Mouse (Mus musculus) ES-Bruce4 (cell line): Measurements from ENCODE around the gene Gm1604a. TPM values are rescaled to one million over a fixed set of nuclear protein-coding genes. Genes with fewer than 3 reads are reported as not detected.
"Not testable (repeated sequence)": the region's sequence is repeated elsewhere in the genome, so short reads cannot be mapped to it uniquely, and the experiment has no call there.

ENCODE experiments used
- H3K27ac ChIP-seq: 2 replicates; pipeline ENCODE4 v1.5.1; 2012; ENCODE audit warnings: low read length, inconsistent platforms; ENCODE audit not compliant: insufficient read depth
- H3K27me3 ChIP-seq: 2 replicates; pipeline ENCODE4 v1.6.1; 2012; ENCODE audit warnings: mild to moderate bottlenecking, low read length, inconsistent platforms; ENCODE audit not compliant: control insufficient read depth, poor library complexity, insufficient read depth, severe bottlenecking
- H3K36me3 ChIP-seq: 2 replicates; pipeline ENCODE4 v1.6.1; 2012; ENCODE audit warnings: inconsistent platforms, mild to moderate bottlenecking, low read length, moderate library complexity; ENCODE audit not compliant: control insufficient read depth, poor library complexity, insufficient read depth, severe bottlenecking
- H3K4me1 ChIP-seq: one replicate; pipeline ENCODE4 v1.8.1; 2011; ENCODE audit warnings: low read length; ENCODE audit not compliant: control insufficient read depth, insufficient read depth
- H3K4me3 ChIP-seq: 2 replicates; pipeline ENCODE4 v1.5.1; 2011; ENCODE audit warnings: low read depth, mild to moderate bottlenecking, low read length
- H3K9ac ChIP-seq: 2 replicates; pipeline ENCODE4 v1.6.1; 2012; ENCODE audit warnings: low read depth, mild to moderate bottlenecking, inconsistent platforms; ENCODE audit not compliant: poor library complexity, severe bottlenecking
- H3K9me3 ChIP-seq: replicated peaks from 2 replicates; pipeline ENCODE4 v1.6.1; 2012; ENCODE audit warnings: mild to moderate bottlenecking, low read length, inconsistent platforms; ENCODE audit not compliant: control insufficient read depth, poor library complexity, insufficient read depth, severe bottlenecking
- polyA plus RNA-seq: library from polyadenylated mRNA; stranded (reverse); fragments of >200 nt; gene quantifications from 2 replicates; pipeline ENCODE4 v1.2.4, GENCODE M21; 2011; ENCODE audit warnings: low read depth; ENCODE audit not compliant: missing spikeins, insufficient read depth, insufficient read length

Gm1604a gene
- polyA plus RNA-seq, 1 experiment, result not detected

DNA sequence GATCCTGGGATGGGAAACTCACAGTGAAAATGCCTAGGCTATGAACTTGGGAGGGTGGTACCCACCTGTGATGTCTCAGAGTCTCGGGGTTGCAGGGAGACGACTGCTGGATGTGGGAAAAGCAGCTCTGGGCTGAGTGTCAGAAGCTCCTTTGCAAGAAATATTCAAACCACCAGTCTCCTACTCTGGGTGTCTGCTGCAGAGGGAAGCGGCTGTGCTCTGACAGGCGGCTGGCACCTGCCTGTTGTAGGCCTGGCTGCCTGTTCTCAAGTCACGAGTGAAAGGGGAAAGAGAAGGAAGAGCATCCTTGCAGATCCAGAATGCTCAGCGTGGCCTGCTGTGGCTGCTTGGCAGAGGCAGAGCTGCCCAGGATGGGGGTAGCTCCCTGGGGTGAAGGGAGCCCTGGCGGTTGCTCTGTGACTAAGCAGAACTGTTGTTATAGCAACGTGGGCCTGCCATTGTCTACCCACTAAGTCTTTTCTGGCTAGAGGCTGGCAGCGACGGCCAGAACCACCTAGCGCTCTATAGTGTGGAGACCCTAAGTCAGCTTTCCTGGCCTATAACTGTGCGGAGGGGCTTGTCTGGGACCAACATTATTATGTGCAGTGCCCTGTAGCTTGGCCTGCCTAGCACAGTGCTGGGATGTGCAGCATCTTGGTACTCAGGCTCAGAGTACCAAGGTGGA, 72.6 kb downstream of the Gm1604a start:
- not testable (repeated sequence) for H3K36me3 ChIP-seq, H3K9ac ChIP-seq, H3K27ac ChIP-seq, H3K4me1 ChIP-seq, H3K4me3 ChIP-seq, H3K27me3 ChIP-seq, H3K9me3 ChIP-seq

DNA sequence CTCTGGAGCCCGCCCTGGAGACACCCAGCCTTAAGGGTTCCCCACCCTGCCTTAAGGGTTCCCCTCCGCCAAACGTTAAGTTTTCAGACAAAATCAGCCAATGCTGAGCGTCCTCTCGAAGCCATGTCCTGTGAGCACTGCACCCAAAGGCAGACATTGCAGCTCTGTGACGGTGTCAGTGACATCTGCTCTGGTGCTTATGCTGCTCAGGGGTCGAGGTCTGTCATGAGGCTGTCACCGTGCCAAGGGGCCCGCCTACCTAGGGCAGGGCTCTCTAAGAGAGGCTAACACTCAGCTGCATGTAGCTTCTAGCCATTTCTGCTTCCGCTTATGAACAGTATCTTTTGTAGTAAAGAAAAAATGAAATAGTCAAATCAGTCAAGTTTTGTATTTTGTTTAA, 73.7 kb downstream of the Gm1604a start:
- not testable (repeated sequence) for H3K36me3 ChIP-seq, H3K27ac ChIP-seq, H3K4me3 ChIP-seq

DNA sequence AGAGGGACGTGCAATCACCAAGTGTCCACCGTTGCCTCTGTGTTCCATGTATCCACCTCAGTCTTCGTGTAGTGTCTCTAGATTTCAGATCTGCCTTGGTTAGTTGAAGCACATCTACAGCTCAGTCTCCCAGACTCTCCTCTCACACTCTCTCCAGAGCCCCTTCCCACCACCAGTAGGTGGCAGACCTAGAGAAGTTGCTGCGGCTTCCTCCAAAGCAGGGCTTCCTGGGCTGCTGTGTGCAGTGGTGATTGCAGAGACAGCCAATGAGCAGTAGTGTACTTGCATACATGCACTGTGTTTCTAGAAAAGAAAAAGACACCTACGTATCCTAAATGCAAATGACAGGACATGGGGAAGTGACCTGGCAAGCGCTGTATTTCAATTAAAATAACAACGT, 77.6 kb downstream of the Gm1604a start:
- H3K27me3 ChIP-seq, H3K9me3 ChIP-seq, H3K27ac ChIP-seq, H3K9ac ChIP-seq, H3K4me1 ChIP-seq, H3K4me3 ChIP-seq, H3K36me3 ChIP-seq: not testable (repeated sequence)

More for the DNA sequence above, 73.7 kb downstream of the Gm1604a start:
- not testable (repeated sequence) for H3K9ac ChIP-seq, H3K27me3 ChIP-seq, H3K9me3 ChIP-seq, H3K4me1 ChIP-seq

DNA sequence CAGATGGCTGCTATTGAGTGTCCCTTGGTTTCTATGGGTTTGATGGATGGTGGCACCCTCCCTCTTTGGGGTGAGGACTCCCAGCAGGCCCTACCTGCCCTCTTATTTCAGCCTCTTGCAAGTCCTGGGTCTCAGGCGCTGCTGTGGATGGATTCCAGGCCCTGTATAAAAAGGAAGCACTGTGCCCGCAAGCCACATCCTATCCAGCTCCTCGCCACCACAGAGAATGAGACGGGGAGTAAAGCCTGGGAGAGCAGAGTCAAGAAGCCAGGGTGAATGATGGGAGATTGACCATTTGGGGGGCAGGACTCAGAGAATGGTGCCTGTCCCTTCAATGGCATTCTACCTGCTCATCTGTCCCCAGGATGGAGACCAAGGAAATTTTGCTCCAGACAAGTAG, 86.3 kb downstream of the Gm1604a start:
- not testable (repeated sequence) for H3K36me3 ChIP-seq, H3K27me3 ChIP-seq, H3K9ac ChIP-seq, H3K4me1 ChIP-seq, H3K9me3 ChIP-seq, H3K27ac ChIP-seq, H3K4me3 ChIP-seq

DNA sequence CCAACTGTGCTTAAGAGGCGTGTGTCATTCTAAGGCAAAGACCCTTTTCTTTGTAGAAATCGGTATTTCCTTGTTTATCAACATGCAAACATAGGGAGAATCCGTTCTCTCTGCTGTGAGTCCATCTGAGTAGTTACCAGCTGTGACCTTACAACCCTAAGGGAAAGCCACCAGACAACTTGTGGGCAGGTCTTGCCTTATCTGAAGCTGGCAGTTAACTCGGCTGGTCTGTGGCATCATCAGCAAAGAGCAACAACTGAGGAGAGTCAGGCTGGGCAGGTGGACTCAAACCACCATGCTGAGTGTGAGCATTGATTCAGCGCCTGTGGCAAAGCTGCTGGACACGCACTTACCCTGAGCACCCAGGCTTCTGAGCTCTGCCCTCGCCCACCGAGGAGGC, 90.9 kb downstream of the Gm1604a start:
- H3K4me1 ChIP-seq, result not testable (repeated sequence)

DNA sequence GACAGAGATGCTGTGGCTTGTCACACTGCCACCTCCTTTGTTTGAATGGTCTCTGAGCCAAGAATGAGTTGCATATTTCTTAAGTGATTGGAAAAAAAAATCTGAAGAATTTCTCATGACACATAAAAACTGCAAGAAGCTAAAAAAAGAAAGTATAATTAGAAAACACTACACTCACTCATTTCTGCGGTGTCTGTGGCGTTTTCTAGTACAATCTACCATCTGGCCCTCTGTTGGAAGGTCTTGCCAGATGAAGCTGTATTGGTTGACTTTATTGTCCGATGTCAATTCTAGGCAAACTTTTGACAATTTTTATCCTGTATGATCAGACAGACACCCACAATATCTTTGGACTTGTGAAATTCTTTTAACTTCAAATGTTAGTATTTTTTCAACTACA, 95.5 kb downstream of the Gm1604a start:
- not testable (repeated sequence) for H3K4me3 ChIP-seq, H3K9me3 ChIP-seq, H3K27me3 ChIP-seq, H3K36me3 ChIP-seq, H3K4me1 ChIP-seq, H3K27ac ChIP-seq, H3K9ac ChIP-seq

More for the DNA sequence above, 90.9 kb downstream of the Gm1604a start:
- H3K4me3 ChIP-seq, H3K9ac ChIP-seq, H3K27ac ChIP-seq, H3K27me3 ChIP-seq, H3K36me3 ChIP-seq, H3K9me3 ChIP-seq: not testable (repeated sequence)

DNA sequence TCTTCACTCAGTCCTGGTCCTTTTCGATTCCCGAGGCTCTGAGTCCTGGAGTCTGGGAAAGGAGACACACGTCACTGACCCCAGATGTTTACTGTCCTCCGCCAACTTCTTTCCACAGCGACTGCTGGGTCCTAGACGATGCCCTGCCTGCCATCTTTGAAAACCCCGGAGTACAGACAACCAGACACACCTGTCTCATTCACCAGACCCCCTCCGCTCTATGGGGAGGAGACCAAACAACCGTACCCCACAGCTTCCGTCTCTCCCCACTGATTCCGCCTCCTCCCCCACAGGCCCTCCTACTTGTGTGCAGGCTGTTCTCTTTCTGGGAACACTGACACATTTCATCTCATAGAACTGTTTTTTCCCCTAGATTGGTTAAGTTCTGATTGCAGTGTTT, 97.2 kb downstream of the Gm1604a start:
- not testable (repeated sequence) for H3K27me3 ChIP-seq, H3K9ac ChIP-seq, H3K4me1 ChIP-seq, H3K36me3 ChIP-seq, H3K4me3 ChIP-seq, H3K9me3 ChIP-seq, H3K27ac ChIP-seq

DNA sequence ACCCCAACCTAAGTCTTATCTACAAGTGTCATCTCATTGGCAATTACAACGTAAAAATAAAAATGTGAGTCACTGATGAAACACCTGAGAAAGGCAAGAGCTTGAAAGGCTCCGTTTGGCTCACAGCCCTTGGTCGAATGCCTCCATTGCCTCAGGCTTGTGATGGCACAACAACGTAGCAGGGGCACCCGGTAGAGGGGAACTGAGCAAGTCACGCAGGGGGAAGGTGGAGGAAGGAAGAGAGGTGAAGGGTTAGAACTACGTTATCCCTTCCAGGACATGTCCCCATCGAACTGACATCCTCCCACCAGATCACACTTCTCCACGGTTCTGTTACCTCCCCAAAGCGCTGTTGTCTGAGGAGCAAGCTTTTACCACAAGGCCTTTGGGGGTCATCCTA, 101.1 kb downstream of the Gm1604a start:
- not testable (repeated sequence) for H3K9me3 ChIP-seq

DNA sequence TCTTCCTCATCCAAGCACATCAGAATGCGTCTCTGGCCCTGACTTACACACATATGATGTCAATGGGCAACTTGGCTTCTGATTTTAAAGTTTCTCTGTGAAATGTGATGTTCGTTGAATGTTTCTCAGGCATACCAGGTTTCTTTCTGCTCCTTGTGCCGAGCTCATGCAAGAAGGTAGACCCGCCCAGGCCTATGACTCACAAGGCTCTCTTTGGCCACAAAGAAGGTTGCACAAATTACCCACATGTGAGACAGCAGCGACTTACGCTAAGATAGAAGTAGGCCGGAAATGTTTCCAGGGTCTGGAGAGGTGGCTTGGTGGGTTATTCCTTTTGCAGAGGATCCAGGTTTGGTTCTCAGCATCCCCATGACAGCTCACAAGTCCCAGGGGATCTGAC, 108.6 kb downstream of the Gm1604a start:
- H3K36me3 ChIP-seq, H3K27me3 ChIP-seq, H3K9me3 ChIP-seq, H3K27ac ChIP-seq, H3K9ac ChIP-seq, H3K4me3 ChIP-seq, H3K4me1 ChIP-seq: not testable (repeated sequence)

More for the DNA sequence above, 101.1 kb downstream of the Gm1604a start:
- not testable (repeated sequence) for H3K36me3 ChIP-seq, H3K4me3 ChIP-seq, H3K4me1 ChIP-seq, H3K27ac ChIP-seq, H3K9ac ChIP-seq, H3K27me3 ChIP-seq

DNA sequence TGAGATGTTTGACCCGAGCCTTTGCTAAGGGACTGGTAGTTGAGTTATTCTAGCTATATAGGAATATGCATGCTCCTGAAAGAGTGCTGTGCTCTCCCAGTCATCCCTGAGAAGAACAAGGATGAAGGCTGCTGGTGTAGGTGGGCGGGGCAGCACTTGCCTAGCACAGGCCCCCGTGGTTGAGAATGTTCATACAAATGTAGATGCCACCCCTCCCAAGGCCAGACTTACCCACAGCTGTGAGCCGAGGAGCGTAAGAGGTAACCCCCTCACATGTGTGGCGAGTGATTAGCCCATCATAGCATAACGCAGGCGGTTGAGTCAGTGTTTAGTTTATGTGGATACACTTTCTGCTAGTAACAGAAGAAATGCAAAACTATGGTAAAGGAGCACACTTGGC, 109.9 kb downstream of the Gm1604a start:
- not testable (repeated sequence) for H3K27me3 ChIP-seq, H3K27ac ChIP-seq, H3K9me3 ChIP-seq, H3K9ac ChIP-seq, H3K36me3 ChIP-seq, H3K4me1 ChIP-seq, H3K4me3 ChIP-seq
